Mouse (Mus musculus) intestine, embryonic 16.5 days (tissue): ENCODE results near the gene Habp4. TPM values are rescaled to one million over a fixed set of nuclear protein-coding genes. Genes with fewer than 3 reads are reported as not detected.

ENCODE experiments used
- ATAC-seq: fragments of 200-750 bp; cut with Nextera tagmentation; 2 replicates; pipeline ENCODE4 v1.8.0; 2017; ENCODE audit warnings: moderate TSS enrichment, moderate library complexity
- H3K27ac ChIP-seq: fragments of 300-500 bp; sonication (generic); 2 replicates; pipeline ENCODE4 v1.5.1; 2014; ENCODE audit warnings: mild to moderate bottlenecking, low read length
- H3K27me3 ChIP-seq: fragments of 300-500 bp; sonication (generic); replicated peaks from 2 replicates; pipeline ENCODE4 v1.6.1; 2014; ENCODE audit warnings: low read length, control low read depth, mixed read lengths; ENCODE audit not compliant: control insufficient read depth, insufficient read depth
- H3K36me3 ChIP-seq: fragments of 300-500 bp; sonication (generic); 2 replicates; pipeline ENCODE4 v1.6.1; 2014; ENCODE audit warnings: low read length, control low read depth; ENCODE audit not compliant: control insufficient read depth, insufficient read depth
- H3K4me1 ChIP-seq: fragments of 300-500 bp; sonication (generic); 2 replicates; pipeline ENCODE4 v1.6.1; 2014; ENCODE audit warnings: low read length, control low read depth, mixed read lengths; ENCODE audit not compliant: control insufficient read depth, insufficient read depth
- H3K4me2 ChIP-seq: fragments of 300-500 bp; sonication (generic); 2 replicates; pipeline ENCODE4 v1.6.1; 2014; ENCODE audit warnings: low read depth, low read length, control low read depth
- H3K4me3 ChIP-seq: fragments of 300-500 bp; sonication (generic); 2 replicates; pipeline ENCODE4 v1.5.1; 2014; ENCODE audit warnings: mild to moderate bottlenecking, low read length
- H3K9ac ChIP-seq: fragments of 300-500 bp; sonication (generic); 2 replicates; pipeline ENCODE4 v1.6.1; 2014; ENCODE audit warnings: low read depth, low read length
- H3K9me3 ChIP-seq: fragments of 300-500 bp; sonication (generic); 2 replicates; pipeline ENCODE4 v1.6.1; 2016; ENCODE audit warnings: low read length, control low read depth; ENCODE audit not compliant: control insufficient read depth
- WGBS: fragments of 180-500 bp; shearing (Covaris S2); extraction: QIAGEN DNeasy Blood & Tissue Kit; methylation state at CpG from one replicate; pipeline ENCODE4 v1.1.7; 2014; 5-methylcytosine and 5-hydroxymethylcytosine counted together
- polyA plus RNA-seq: library from polyadenylated mRNA; unstranded; fragments of >200 nt; fragmentation: Nextera tagmentation; extraction: Ambion mirVana; gene quantifications from 2 replicates; pipeline ENCODE4 v1.2.1, GENCODE M21; 2015

The Habp4 gene
- polyA plus RNA-seq, 1 experiment from 2014 or later, result 11.9 TPM

DNA sequence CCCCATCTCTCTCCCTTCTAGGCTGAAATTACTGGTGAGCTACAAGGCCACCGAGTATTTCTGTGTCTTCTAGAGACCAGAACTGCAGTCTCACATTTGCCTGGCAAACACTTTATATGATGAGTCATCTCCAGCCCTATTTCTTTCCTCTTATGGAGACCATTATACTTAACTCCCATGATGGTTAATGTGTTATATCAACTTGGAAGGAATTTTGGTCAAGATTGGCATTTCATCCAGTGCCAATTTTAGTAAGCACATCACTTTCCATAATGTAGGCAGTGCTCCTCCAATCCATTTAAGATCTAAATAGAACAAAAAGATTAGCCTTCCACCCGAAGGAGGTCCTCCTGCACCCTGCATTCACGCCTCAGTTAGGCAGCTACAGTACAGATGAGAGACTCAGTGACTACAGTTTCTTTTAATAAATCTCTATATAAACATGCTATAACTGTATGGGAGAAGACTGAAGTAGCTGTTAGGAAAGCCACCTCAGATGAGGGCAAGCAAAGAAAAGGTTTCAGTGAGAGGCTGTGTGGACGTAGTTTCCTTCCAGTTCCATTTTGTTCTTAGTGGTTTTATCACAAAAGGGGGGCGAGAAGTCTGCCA is 50.5 kb downstream of the Habp4 start:
- Histone ChIP-seq H3K4me3 (no peak overlapping the region), H3K4me2 (no peak overlapping the region), H3K9me3 (no peaks in the 10 kb centered on the region), H3K36me3 (peaks cover 3% of the 10 kb centered on the region; the same call in 1 of the 2 replicates), H3K9ac (no peak overlapping the region), H3K4me1 (no peaks in the 10 kb centered on the region), H3K27me3 (no peaks in the 10 kb centered on the region), H3K27ac (no peak overlapping the region)
- WGBS, result 88% methylated on average over 5 of the region's 5 CpGs
- ATAC-seq, result no peak

GRCm38 (mm10) chr13:64214891-64215290 is 53.3 kb downstream of the Habp4 start:
- ATAC-seq, result no peak
- Histone ChIP-seq H3K4me3 (no peak overlapping the region), H3K4me2 (no peak overlapping the region), H3K9me3 (no peaks in the 10 kb centered on the region), H3K27me3 (no peaks in the 10 kb centered on the region), H3K27ac (no peak overlapping the region), H3K9ac (no peak overlapping the region), H3K4me1 (no peaks in the 10 kb centered on the region), H3K36me3 (peaks cover 3% of the 10 kb centered on the region; the same call in 1 of the 2 replicates)
- WGBS, result 94% methylated on average over 5 of the region's 5 CpGs

DNA sequence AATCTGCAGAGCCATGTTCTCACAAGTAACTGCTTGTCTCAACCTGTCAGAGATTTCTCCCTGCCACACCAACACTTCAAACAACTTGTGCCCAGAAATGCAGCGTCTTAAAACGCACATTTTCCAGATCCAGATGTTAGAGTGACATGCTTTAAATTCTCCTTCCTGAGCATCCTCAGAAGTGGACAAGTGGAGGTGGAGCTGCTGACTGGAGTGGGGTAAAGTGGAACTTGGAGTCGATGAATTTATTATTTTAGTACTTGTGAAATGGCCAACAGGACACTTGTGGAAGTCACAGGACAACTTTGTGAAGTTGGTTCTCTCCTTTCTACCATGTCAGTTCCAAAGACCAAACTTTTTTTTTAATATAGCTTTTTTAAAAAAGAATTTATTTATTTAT is 64.1 kb downstream of the Habp4 start:
- Histone ChIP-seq H3K9ac (no peak overlapping the region), H3K4me1 (no peaks in the 10 kb centered on the region), H3K4me3 (no peak overlapping the region), H3K27ac (no peak overlapping the region), H3K9me3 (no peaks in the 10 kb centered on the region), H3K36me3 (no peaks in the 10 kb centered on the region), H3K27me3 (no peaks in the 10 kb centered on the region), H3K4me2 (no peak overlapping the region)
- ATAC-seq, result no peak
- 83% methylated on average over 3 of the region's 3 CpGs for WGBS

- 83% methylated on average over 4 of the region's 4 CpGs for WGBS
These were observed 65.1 kb downstream of the Habp4 start for GRCm38 (mm10) chr13:64226725-64227124.

DNA sequence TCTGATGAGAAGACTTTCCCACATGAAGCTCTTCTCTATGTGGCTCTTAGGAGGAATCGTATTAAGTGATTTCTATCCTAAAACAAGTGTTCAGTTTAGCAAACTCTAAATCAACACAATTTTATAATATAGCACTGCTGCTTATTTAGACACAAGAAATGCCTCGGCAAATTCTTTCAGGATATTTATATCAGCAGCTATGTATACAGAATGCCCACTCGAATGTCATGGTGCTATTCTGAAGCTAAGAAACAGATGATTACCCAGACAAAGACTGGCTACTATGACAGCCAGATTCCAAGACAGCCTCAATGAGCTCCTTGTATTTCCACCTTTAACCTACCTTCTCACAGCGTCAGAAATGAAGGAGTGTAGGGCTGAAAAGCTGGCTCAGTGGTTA is 71.5 kb downstream of the Habp4 start:
- 76% methylated on average over 4 of the region's 4 CpGs for WGBS

More at GRCm38 (mm10) chr13:64226725-64227124, 65.1 kb downstream of the Habp4 start:
- Histone ChIP-seq H3K36me3 (no peaks in the 10 kb centered on the region), H3K27me3 (no peaks in the 10 kb centered on the region), H3K4me2 (no peak overlapping the region), H3K27ac (no peak overlapping the region), H3K9ac (no peak overlapping the region), H3K4me3 (no peak overlapping the region), H3K4me1 (no peaks in the 10 kb centered on the region), H3K9me3 (no peaks in the 10 kb centered on the region)
- ATAC-seq, result no peak

GRCm38 (mm10) chr13:64235062-64235715 is 73.6 kb downstream of the Habp4 start:
- WGBS, result 55% methylated on average over 4 of the region's 4 CpGs

More for the DNA sequence above, 71.5 kb downstream of the Habp4 start:
- no peaks in the 10 kb centered on the region for H3K9me3 ChIP-seq
- H3K27ac ChIP-seq, result no peak overlapping the region
- H3K36me3 ChIP-seq, result no peaks in the 10 kb centered on the region
- H3K4me2 ChIP-seq, result no peak overlapping the region
- no peak for ATAC-seq
- no peak overlapping the region for H3K9ac ChIP-seq
- H3K4me3 ChIP-seq, result no peak overlapping the region
- H3K4me1 ChIP-seq, result peaks cover 2% of the 10 kb centered on the region; the same call in 1 of the 2 replicates
- H3K27me3 ChIP-seq, result no peaks in the 10 kb centered on the region

GRCm38 (mm10) chr13:64235777-64236176 is 74.2 kb downstream of the Habp4 start:
- H3K36me3 ChIP-seq, result no peaks in the 10 kb centered on the region
- no peak for ATAC-seq
- WGBS, result 62% methylated on average over 3 of the region's 3 CpGs

More at GRCm38 (mm10) chr13:64235062-64235715, 73.6 kb downstream of the Habp4 start:
- Histone ChIP-seq H3K4me1 (peaks cover 2% of the 10 kb centered on the region; the same call in 1 of the 2 replicates), H3K27ac (no peak overlapping the region), H3K36me3 (no peaks in the 10 kb centered on the region), H3K9me3 (no peaks in the 10 kb centered on the region), H3K9ac (no peak overlapping the region), H3K27me3 (no peaks in the 10 kb centered on the region), H3K4me3 (no peak overlapping the region), H3K4me2 (no peak overlapping the region)
- ATAC-seq, result no peak

More at GRCm38 (mm10) chr13:64235777-64236176, 74.2 kb downstream of the Habp4 start:
- H3K4me3 ChIP-seq, result no peak overlapping the region
- H3K4me2 ChIP-seq, result no peak overlapping the region
- no peaks in the 10 kb centered on the region for H3K27me3 ChIP-seq
- H3K9ac ChIP-seq, result no peak overlapping the region
- H3K9me3 ChIP-seq, result no peaks in the 10 kb centered on the region
- H3K27ac ChIP-seq, result no peak overlapping the region
- peaks cover 2% of the 10 kb centered on the region; the same call in 1 of the 2 replicates for H3K4me1 ChIP-seq

Other genes with a start within 250 kb of the Habp4 start
- gene Hsd17b3, start 72.6 kb upstream of the Habp4 start, polyA plus RNA-seq, result not detected in 2 replicates
- 5.5 and 6.8 TPM in 2 replicates for gene Slc35d2, start 32.5 kb upstream of the Habp4 start, polyA plus RNA-seq
- 12.8 and 13.4 TPM in 2 replicates for gene Zfp367, start 8.6 kb upstream of the Habp4 start, polyA plus RNA-seq
- gene Cdc14b, start 113.5 kb downstream of the Habp4 start, polyA plus RNA-seq, result 22.5 and 27.1 TPM in 2 replicates
- gene Aaed1, start 150.9 kb downstream of the Habp4 start, polyA plus RNA-seq, result 35.4 and 37.3 TPM in 2 replicates
- gene Ctsl, start 209.1 kb downstream of the Habp4 start, polyA plus RNA-seq, result 235 and 256 TPM in 2 replicates